Mouse (Mus musculus): Measurements from ENCODE around the gene Daam1. TPM values are rescaled to one million over a fixed set of nuclear protein-coding genes. Genes with fewer than 3 reads are reported as not detected.

The Daam1 gene
- total RNA-seq (2023), result 10 to 100 TPM; 12.6 to 16.3 TPM

GRCm38 (mm10) chr12:71830607-71831257 is at the start of gene Daam1:
Gene Daam1, plus strand, starts transcription at chr12:71831078.

Other genes starting within 250 kb of the Daam1 start
- under 1 TPM in 1 of 2 experiments, not detected in 1; 0.11 TPM for gene Gpr135, start 240.0 kb downstream of the Daam1 start, total RNA-seq (2023)